Mouse (Mus musculus) lung, postnatal 36 days (tissue): ENCODE data around the gene Deup1.
A peak's percentile ranks its signal among the peaks of the same experiment; 100 is the strongest.

Source experiments
- DNase-seq: peaks from one replicate; pipeline ENCODE4 v3.0.0; 2022; ENCODE audit warnings: mixed read lengths

Deup1 gene

DNA sequence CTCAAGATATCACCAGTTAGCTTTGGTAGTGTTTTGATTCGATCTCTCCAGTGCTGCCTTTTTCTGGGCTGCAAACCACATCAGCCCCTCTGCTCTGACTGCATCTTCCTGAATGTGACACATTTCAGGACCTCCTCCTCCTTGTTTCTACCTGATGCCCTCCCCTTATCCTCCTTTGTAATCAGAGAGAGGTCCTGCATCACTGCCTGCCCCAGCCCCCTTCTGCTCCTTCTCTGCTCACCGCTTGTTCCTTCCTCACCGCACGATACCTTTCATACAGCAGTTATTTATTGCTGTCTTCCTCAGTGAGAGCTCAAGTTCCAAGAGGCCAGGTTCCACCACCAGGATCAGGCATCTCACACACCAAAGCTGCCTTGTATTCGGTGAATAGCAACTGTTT, 96.5 kb downstream of the Deup1 start:
- DNase-seq: no peak

DNA sequence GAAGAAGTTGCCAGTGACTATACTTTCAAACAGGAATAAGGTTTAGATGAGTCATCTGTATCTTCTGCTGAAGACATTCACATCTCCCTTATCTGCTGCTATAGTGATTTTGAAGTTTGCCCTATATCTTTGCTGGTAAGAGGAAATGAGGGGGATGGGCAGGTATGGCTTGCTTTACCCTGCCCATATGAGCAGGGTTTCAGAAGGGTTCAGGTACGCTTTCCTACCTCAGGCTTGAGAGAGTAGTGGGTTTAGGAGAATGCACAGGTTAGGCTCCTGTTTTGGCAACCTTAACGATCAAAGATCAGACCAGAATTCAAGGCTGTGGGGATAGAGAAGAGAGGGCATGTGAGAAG, 97.8 kb downstream of the Deup1 start:
- no peak for DNase-seq

DNA sequence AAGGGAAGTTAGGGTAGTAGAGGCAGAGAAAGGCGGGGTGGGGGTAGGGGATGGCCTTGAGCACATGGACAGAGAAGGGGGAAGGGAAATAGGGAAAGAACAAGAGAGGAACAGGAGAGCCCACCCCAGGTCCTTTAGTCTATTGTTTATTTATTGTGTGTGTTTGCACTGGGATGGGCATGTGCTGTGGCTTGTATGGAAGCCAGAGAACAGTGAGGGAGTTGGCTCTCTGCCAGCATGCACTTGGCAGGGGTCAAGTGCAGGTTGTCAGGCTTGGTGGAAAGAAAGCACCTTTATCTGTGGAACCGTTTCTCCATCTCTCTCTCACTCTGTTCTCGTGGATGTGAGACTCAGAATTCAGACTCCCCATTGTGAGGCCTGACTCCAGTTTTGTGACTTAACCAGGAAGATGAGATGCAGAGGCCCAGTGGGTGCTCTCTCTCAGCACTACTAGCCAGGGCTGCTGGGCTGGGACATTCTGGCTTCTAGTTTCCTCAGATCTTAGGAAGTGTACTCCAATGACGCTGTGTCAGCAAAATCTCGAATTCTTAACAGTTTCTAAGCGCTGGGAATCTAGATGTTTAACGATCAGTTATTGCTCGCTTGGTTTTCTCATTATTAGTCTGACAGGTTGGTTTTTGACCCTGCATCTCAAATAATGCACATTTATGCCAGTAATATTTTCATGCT, 98.3 kb downstream of the Deup1 start:
- DNase-seq: peak; percentile 79

DNA sequence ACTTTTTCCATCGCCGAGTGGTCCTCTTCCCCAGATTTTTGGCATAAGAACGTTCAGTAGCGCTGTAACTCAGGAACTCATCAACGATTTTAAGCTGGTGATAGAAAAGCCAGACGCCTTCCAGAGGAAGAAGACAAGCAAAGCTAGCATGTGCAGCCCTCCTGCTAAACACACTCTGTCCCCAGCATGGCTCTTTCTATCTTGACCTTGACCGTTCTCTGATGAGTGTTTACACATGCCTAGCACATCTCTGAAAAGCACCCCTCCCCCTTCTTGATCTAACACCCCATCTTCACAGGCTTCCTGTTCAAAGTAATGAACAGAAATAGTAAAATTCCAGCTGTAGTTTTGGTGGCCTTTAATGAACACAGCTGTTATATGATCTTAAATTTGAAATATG, 99.4 kb downstream of the Deup1 start:
- DNase-seq: peak; percentile 46

DNA sequence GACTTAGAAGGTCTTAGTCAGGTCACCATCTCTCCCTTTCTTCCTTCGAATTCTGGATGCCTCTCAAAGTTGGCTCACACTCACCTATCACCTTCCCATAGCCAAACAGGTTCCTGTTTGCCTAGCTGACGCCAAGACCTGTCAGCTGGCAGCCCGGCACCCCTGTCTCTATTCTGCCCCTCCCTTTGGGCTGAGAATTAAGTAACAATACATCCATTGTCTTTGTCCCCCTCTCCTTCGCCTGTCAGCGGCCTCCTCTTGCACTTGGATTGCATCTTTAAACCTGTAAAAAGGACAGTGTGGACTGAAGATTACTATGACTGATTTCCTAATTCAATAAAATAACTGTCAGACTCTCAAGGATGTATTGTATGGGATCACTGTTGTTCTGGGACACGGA, 99.9 kb downstream of the Deup1 start:
- peak; percentile 24 for DNase-seq

DNA sequence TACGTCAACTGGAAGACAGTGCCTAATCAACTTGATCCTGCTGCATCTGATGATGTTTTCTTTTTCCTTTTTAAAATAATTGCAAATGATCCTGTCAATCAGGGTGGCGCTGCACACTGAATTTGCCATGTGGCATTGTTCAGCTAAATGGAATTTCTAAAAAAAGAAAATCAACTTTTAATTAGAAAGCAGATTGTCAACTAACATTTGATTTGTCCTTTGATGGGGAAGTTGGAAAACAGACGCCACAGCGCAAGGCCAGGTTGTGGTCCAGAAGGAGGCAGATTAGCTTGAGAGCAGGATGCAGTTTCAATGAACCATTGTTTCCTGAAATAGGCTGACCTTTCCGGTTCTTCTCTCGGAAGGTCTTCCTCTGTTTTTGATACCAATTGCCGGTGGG, 101.2 kb downstream of the Deup1 start:
- DNase-seq: peak; percentile 24

DNA sequence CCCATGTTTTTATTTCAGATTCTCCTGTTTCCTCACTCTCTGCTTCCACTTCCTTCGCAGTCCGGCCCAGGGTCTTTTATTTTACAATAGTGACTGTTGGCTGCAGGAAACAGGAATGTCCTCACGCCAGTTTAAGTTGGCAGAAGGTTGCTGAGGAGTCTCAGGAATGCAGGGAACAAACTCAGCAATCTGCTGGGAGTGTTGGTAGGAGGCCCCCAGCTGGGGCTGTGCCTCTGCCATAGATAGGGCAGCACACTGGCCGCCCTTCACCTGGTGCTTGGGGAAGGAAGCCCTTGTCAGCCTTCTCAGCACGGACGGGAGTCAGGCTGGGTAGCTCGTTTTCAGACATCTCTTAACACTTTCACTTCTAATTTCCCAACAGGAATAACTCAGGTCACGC, 102.5 kb downstream of the Deup1 start:
- peak; percentile 64 for DNase-seq

DNA sequence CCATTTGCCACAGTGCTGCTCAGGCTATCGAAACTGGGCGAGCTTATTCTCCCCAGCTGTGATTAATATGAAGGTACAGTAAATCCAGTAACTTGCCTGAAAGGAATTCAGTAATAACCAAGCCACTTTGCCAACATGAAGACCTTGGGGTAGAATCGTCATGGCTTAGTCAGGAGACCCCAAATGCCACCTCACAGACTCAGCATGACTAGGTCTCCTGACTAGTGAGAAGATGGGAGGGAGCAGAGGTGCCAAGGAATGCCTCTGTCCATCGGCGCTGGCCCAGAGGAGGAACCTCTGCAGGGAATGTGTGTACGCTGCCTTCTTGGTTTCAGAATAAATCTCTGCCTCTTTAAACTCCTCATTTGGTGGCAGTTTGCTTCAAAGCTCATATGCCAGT, 104.1 kb downstream of the Deup1 start:
- DNase-seq: no peak

DNA sequence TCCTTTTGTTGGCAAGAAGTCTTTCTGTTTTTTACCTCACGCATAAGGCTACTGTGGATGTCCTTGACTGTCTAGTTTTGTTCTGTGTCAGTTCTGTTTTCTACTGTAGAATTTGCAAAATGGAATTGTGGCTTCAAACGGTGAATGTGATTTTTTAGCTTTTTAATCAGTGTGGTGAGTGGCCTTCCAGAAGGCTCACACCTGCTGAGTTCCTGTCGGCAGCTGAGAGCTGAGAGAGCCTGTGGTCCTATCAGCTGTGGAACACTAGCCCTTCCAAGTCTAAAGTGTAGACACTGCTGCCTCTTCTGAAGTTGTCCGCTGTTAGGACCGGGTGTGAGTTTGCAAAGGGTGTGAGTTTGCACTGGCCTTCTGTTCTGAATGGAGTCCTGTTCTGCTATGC, 104.8 kb downstream of the Deup1 start:
- no peak for DNase-seq

DNA sequence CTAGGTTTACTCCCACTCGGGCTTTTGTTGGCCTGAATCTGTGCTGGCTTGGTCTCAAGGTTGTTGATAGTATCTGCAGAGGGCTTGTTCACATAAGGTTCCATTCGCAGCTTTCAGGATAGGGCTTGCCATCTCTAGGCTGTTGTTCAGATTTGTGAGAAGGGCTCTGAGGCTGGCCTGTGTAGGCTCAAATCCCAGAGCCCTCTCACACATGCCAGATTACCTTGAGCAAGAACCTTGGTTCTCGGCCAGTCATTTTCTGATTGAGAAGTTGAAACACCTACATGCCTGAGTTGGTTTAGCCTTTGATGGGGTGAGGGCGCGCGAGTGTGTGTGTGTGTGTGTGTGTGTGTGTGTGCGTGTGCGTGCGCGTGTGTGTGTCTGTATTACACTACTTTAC, 105.4 kb downstream of the Deup1 start:
- DNase-seq: peak; percentile 39

DNA sequence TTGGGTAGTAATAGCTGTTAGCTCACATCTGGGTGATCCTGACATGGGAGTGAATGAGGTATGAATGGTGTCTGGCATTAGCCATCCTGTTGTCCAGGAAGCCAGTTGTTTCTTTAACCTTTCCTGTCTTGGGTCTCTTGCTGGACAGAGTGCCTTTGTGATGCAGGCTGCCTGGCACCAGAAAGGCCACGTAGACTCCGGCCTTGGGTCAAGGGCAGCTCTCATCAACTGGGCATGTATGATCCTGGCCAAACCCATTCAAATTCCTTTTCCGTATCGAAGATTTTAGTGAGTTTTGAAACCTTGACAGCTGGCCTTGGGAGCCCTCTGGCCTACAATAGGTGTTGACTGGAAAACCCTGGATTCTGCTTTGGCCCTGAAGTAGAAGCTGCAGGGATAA, 109.8 kb downstream of the Deup1 start:
- peak; percentile 52 for DNase-seq

DNA sequence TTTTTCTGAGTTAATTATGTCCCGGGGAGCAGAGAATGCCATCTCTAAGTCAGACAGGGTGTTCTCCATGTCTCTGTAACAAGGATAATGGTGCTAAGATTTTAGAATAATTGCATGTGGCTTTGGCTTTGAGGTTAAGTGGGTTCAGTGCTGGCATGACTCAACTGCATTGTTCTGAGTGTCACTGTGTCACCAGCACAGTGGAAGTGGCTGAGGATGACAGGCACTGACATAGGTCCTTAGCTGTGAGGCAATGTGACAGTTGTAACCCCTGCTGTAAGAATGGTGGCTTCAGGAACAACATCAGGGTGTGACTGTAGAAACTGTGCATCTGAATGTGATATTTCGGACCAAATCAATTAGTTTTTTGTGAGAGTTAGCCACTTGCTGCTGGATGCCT, 111.7 kb downstream of the Deup1 start:
- no peak for DNase-seq

DNA sequence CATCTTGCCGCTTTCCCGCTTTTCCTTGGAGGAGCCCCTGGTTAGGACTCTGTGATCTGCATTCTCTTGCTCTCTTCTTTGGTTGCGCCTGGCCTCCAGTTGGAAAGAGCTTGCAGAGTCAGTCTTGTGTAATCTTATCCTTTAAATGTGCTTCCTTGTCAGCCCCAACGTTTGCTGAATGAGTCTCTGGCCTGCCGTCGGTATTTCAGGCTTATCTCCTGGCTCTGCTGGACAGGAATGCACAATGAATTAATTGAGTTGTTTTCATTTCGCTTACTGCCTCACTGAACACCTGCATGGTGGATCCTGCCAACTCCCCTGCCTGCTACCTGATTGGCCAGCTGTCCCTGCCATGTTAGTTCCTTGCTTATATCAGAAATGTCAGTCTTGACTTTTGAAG, 114.8 kb downstream of the Deup1 start:
- DNase-seq: no peak

DNA sequence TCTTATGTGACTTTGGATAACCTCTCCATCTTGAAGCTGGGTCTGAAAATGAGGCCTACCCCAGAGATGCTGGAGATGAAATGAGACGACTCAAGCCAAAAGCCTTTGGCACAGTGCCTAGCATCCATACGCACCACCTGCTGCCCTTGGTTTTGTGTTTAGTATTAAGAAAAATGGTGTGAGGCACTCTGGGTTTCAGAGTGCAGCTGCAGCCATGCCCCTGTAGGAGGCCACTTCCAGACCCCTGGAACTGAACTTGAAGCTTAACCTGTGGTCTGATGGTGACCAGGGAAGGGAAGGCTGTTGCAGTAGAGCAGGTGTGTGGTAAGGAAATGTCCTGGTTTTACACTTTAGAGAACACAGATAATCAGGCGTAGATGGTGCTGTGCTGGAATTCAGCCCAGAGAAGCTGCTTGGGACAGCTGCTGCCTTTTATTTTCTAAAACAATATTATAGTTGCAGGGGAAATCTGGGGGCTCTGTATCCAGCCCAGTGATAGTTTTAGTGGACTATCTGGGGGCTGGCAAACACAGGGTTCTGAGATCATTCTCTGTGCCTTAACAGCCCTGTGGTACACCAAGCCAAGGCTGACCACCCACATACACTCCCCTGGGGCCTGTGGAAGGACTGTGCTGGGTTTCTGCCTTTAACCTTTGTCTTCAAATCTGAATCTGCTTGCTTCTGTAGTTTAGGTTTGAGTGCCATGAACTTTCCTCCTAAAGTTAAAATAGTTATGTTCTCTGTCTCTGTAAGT, 117.0 kb downstream of the Deup1 start:
- DNase-seq: no peak
